Mouse (Mus musculus) neural tube, embryonic 11.5 days (tissue): ENCODE results near the gene Snx10. TPM values are rescaled to one million over a fixed set of nuclear protein-coding genes. Genes with fewer than 3 reads are reported as not detected.

Experiments used
- ATAC-seq: fragments of 200-750 bp; cut with Nextera tagmentation; 2 replicates; pipeline ENCODE4 v1.8.0; 2017; ENCODE audit warnings: moderate number of reproducible peaks, mild to moderate bottlenecking, moderate TSS enrichment, moderate library complexity; ENCODE audit not compliant: insufficient read depth, low FRiP score, low TSS enrichment
- DNase-seq: peaks from one replicate; pipeline ENCODE4 v3.0.0-alpha.2; 2015; ENCODE audit warnings: low spot score
- H3K27ac ChIP-seq: fragments of 300-500 bp; sonication (generic); 2 replicates; pipeline ENCODE4 v1.5.1; 2014; ENCODE audit warnings: low read depth, mild to moderate bottlenecking, low read length
- H3K27me3 ChIP-seq: fragments of 300-500 bp; sonication (generic); 2 replicates; pipeline ENCODE4 v1.6.1; 2014; ENCODE audit warnings: mild to moderate bottlenecking, low read length, mixed read lengths; ENCODE audit not compliant: control insufficient read depth, insufficient read depth
- H3K36me3 ChIP-seq: fragments of 300-500 bp; sonication (generic); 2 replicates; pipeline ENCODE4 v1.6.1; 2014; ENCODE audit warnings: mild to moderate bottlenecking, low read length, moderate library complexity, mixed read lengths; ENCODE audit not compliant: control insufficient read depth, insufficient read depth
- H3K4me1 ChIP-seq: fragments of 300-500 bp; sonication (generic); 2 replicates; pipeline ENCODE4 v1.6.1; 2014; ENCODE audit warnings: low read length, mixed read lengths; ENCODE audit not compliant: control insufficient read depth, insufficient read depth
- H3K4me2 ChIP-seq: fragments of 300-500 bp; sonication (generic); 2 replicates; pipeline ENCODE4 v1.6.1; 2014; ENCODE audit warnings: low read depth, mild to moderate bottlenecking, moderate library complexity
- H3K4me3 ChIP-seq: fragments of 300-500 bp; sonication (generic); 2 replicates; pipeline ENCODE4 v1.5.1; 2014; ENCODE audit warnings: low read depth, low read length
- H3K9ac ChIP-seq: fragments of 300-500 bp; sonication (generic); 2 replicates; pipeline ENCODE4 v1.6.1; 2014; ENCODE audit warnings: mild to moderate bottlenecking, low read length
- H3K9me3 ChIP-seq: fragments of 300-500 bp; sonication (generic); 2 replicates; pipeline ENCODE4 v1.6.1; 2016; ENCODE audit warnings: low read length; ENCODE audit not compliant: control insufficient read depth
- WGBS: fragments of 180-500 bp; shearing (Covaris S2); extraction: QIAGEN DNeasy Blood & Tissue Kit; methylation state at CpG from one replicate; pipeline ENCODE4 v1.1.7; 2014; 5-methylcytosine and 5-hydroxymethylcytosine counted together
- polyA plus RNA-seq: library from polyadenylated mRNA; unstranded; fragments of >200 nt; fragmentation: Nextera tagmentation; extraction: Ambion mirVana; gene quantifications from 2 replicates; pipeline ENCODE4 v1.2.1, GENCODE M21; 2014

The Snx10 gene
- polyA plus RNA-seq, 1 experiment from 2014 or later, result 40.0 TPM

GRCm38 (mm10) chr6:51523310-51523709 lies 391 bp upstream of the Snx10 start:
- no peak overlapping the region for H3K27ac ChIP-seq
- peaks cover 7% of the 10 kb centered on the region; the same call in 1 of the 2 replicates for H3K4me1 ChIP-seq
- no peaks in the 10 kb centered on the region for H3K27me3 ChIP-seq
- no peaks in the 10 kb centered on the region for H3K9me3 ChIP-seq
- H3K9ac ChIP-seq, result no peak overlapping the region
- no peaks in the 10 kb centered on the region for H3K36me3 ChIP-seq
- H3K4me3 ChIP-seq, result peak overlapping the region; percentile 61
- ATAC-seq (no peak), DNase-seq (no peak)
- H3K4me2 ChIP-seq, result peak overlapping the region; percentile 61
- WGBS, result 23% methylated on average over 5 of the region's 5 CpGs

GRCm38 (mm10) chr6:51524321-51524931 lies 725 bp downstream of the Snx10 start:
- Histone ChIP-seq H3K9ac (peak overlapping the region; percentile 71), H3K4me1 (peaks cover 8% of the 10 kb centered on the region; the same call in 1 of the 2 replicates), H3K27me3 (no peaks in the 10 kb centered on the region), H3K4me3 (peak overlapping the region; percentile 61), H3K9me3 (no peaks in the 10 kb centered on the region), H3K36me3 (no peaks in the 10 kb centered on the region), H3K27ac (no peak overlapping the region), H3K4me2 (peak overlapping the region; percentile 61)
- 2% methylated on average over 21 of the region's 21 CpGs for WGBS
- DNase-seq (peak; percentile 80), ATAC-seq (peak; percentile 78)

- DNase-seq (no peak), ATAC-seq (0 out of 2 replicates have a peak, but pooled peaks have one; percentile 48)
- no peaks in the 10 kb centered on the region for H3K27me3 ChIP-seq
- no peaks in the 10 kb centered on the region for H3K36me3 ChIP-seq
- H3K4me1 ChIP-seq, result peaks cover 10% of the 10 kb centered on the region; the same call in 1 of the 2 replicates
- WGBS, result 41% methylated on average over 5 of the region's 5 CpGs
- no peaks in the 10 kb centered on the region for H3K9me3 ChIP-seq
- H3K4me2 ChIP-seq, result peak overlapping the region; percentile 61
- H3K9ac ChIP-seq, result no peak overlapping the region
- H3K27ac ChIP-seq, result no peak overlapping the region
- peak overlapping the region; percentile 61 for H3K4me3 ChIP-seq
Measured at GRCm38 (mm10) chr6:51525001-51525400, 1.3 kb downstream of the Snx10 start.

- Histone ChIP-seq H3K4me3 (no peak overlapping the region), H3K9me3 (no peaks in the 10 kb centered on the region), H3K27ac (no peak overlapping the region), H3K9ac (no peak overlapping the region), H3K27me3 (no peaks in the 10 kb centered on the region), H3K4me1 (peaks cover 10% of the 10 kb centered on the region; the same call in 1 of the 2 replicates), H3K4me2 (no peak overlapping the region), H3K36me3 (no peaks in the 10 kb centered on the region)
- 43% methylated on average over 7 of the region's 7 CpGs for WGBS
- DNase-seq (peak; percentile 55), ATAC-seq (no peak; the same call in 1 of the 2 replicates)
Measured at GRCm38 (mm10) chr6:51529457-51529856, 5.8 kb downstream of the Snx10 start.

GRCm38 (mm10) chr6:51533467-51534200 lies 9.9 kb downstream of the Snx10 start:
- DNase-seq (no peak), ATAC-seq (no peak)
- no peaks in the 10 kb centered on the region for H3K9me3 ChIP-seq
- H3K27ac ChIP-seq, result no peak overlapping the region
- no peak overlapping the region for H3K9ac ChIP-seq
- H3K4me3 ChIP-seq, result no peak overlapping the region
- H3K4me1 ChIP-seq, result 0 out of 2 replicates have a peak, but pooled peaks cover 3% of the 10 kb centered on the region
- H3K4me2 ChIP-seq, result no peak overlapping the region
- H3K36me3 ChIP-seq, result no peaks in the 10 kb centered on the region
- WGBS, result 79% methylated on average over 6 of the region's 6 CpGs
- no peaks in the 10 kb centered on the region for H3K27me3 ChIP-seq

GRCm38 (mm10) chr6:51535571-51535970 lies 11.9 kb downstream of the Snx10 start:
- ATAC-seq (no peak), DNase-seq (no peak)
- H3K4me2 ChIP-seq, result no peak overlapping the region
- no peaks in the 10 kb centered on the region for H3K27me3 ChIP-seq
- no peaks in the 10 kb centered on the region for H3K4me1 ChIP-seq
- H3K36me3 ChIP-seq, result no peaks in the 10 kb centered on the region
- no peak overlapping the region for H3K4me3 ChIP-seq
- no peak overlapping the region for H3K9ac ChIP-seq
- H3K9me3 ChIP-seq, result no peaks in the 10 kb centered on the region
- H3K27ac ChIP-seq, result no peak overlapping the region
- WGBS, result 73% methylated on average over 10 of the region's 10 CpGs

GRCm38 (mm10) chr6:51540525-51540924 lies 16.8 kb downstream of the Snx10 start:
- Histone ChIP-seq H3K4me1 (peaks cover 6% of the 10 kb centered on the region; the same call in 1 of the 2 replicates), H3K4me3 (no peak overlapping the region), H3K27ac (no peak overlapping the region), H3K27me3 (no peaks in the 10 kb centered on the region), H3K4me2 (no peak overlapping the region), H3K36me3 (no peaks in the 10 kb centered on the region), H3K9ac (no peak overlapping the region), H3K9me3 (no peaks in the 10 kb centered on the region)
- WGBS, result 92% methylated on average over 6 of the region's 6 CpGs
- ATAC-seq (no peak), DNase-seq (no peak)

GRCm38 (mm10) chr6:51541422-51541821 lies 17.7 kb downstream of the Snx10 start:
- ATAC-seq (no peak), DNase-seq (no peak)
- Histone ChIP-seq H3K27me3 (no peaks in the 10 kb centered on the region), H3K27ac (no peak overlapping the region), H3K4me2 (no peak overlapping the region), H3K9me3 (no peaks in the 10 kb centered on the region), H3K4me3 (no peak overlapping the region), H3K9ac (no peak overlapping the region), H3K36me3 (no peaks in the 10 kb centered on the region), H3K4me1 (peaks cover 6% of the 10 kb centered on the region; the same call in 1 of the 2 replicates)
- 88% methylated on average over 7 of the region's 7 CpGs for WGBS
